Mouse (Mus musculus): ENCODE measurements at regions not wholly inside any gene's neighbourhood (a gene's known extent, or its start where the extent isn't known, plus 50 kb on each side); places are given as distances from the start of the nearest gene placed in this dataset.
"Not testable (repeated sequence)": the region's sequence is repeated elsewhere in the genome, so short reads cannot be mapped to it uniquely, and the experiment has no call there.

- no peak for DNase-seq (ENCODE audit: low read depth)
Observed at GRCm38 (mm10) chr16:9016040-9016761, 186.3 kb downstream of the 1810013L24Rik start.

GRCm38 (mm10) chr16:9016762-9017086 is 186.8 kb downstream of the 1810013L24Rik start:
- DNase-seq (ENCODE audit: low read depth), result no peak

GRCm38 (mm10) chr16:9030717-9031116 is 200.8 kb downstream of the 1810013L24Rik start:
- DNase-seq (ENCODE audit: low read depth), result no peak

GRCm38 (mm10) chr16:9043271-9043670 is 213.4 kb downstream of the 1810013L24Rik start:
- DNase-seq (ENCODE audit: low read depth), result no peak

GRCm38 (mm10) chr16:9046864-9047263 is 217.0 kb downstream of the 1810013L24Rik start:
- no peak for DNase-seq (ENCODE audit: low read depth)

GRCm38 (mm10) chr16:9054415-9054814 is 224.5 kb downstream of the 1810013L24Rik start:
- no peak for DNase-seq (ENCODE audit: low read depth)

- no peak for DNase-seq (ENCODE audit: low read depth)
Observed at GRCm38 (mm10) chr16:9056430-9056829, 226.5 kb downstream of the 1810013L24Rik start.

- no peak for DNase-seq (ENCODE audit: low read depth)
Observed at GRCm38 (mm10) chr16:9071526-9071925, 241.6 kb downstream of the 1810013L24Rik start.

GRCm38 (mm10) chr16:9071956-9072355 is 242.1 kb downstream of the 1810013L24Rik start:
- DNase-seq (ENCODE audit: low read depth), result not testable (repeated sequence)

- no peak for DNase-seq (ENCODE audit: low read depth)
Observed at GRCm38 (mm10) chr16:9074295-9074694, 244.4 kb downstream of the 1810013L24Rik start.

GRCm38 (mm10) chr16:9077451-9077850 is 247.6 kb downstream of the 1810013L24Rik start:
- no peak for DNase-seq (ENCODE audit: low read depth)

- no peak for DNase-seq (ENCODE audit: low read depth)
Observed at GRCm38 (mm10) chr16:9078405-9078942, 248.6 kb downstream of the 1810013L24Rik start.

GRCm38 (mm10) chr16:9083040-9083439 is 253.1 kb downstream of the 1810013L24Rik start:
- no peak for DNase-seq (ENCODE audit: low read depth)

- no peak for DNase-seq (ENCODE audit: low read depth)
Observed at GRCm38 (mm10) chr16:9083740-9084139, 253.8 kb downstream of the 1810013L24Rik start.

GRCm38 (mm10) chr16:9084581-9084980 is 254.7 kb downstream of the 1810013L24Rik start:
- DNase-seq (ENCODE audit: low read depth), result no peak

GRCm38 (mm10) chr16:9085133-9085532 is 255.2 kb downstream of the 1810013L24Rik start:
- DNase-seq (ENCODE audit: low read depth), result no peak

GRCm38 (mm10) chr16:9085977-9086376 is 256.1 kb downstream of the 1810013L24Rik start:
- no peak for DNase-seq (ENCODE audit: low read depth)

GRCm38 (mm10) chr16:9091790-9092189 is 261.9 kb downstream of the 1810013L24Rik start:
- DNase-seq (ENCODE audit: low read depth), result no peak

- DNase-seq (ENCODE audit: low read depth), result no peak
Observed at GRCm38 (mm10) chr16:9092191-9092848, 262.4 kb downstream of the 1810013L24Rik start.

GRCm38 (mm10) chr16:9093593-9093992 is 263.7 kb downstream of the 1810013L24Rik start:
- DNase-seq (ENCODE audit: low read depth), result no peak

- no peak for DNase-seq (ENCODE audit: low read depth)
Observed at GRCm38 (mm10) chr16:9094201-9094600, 264.3 kb downstream of the 1810013L24Rik start.

GRCm38 (mm10) chr16:9106211-9106610 is 276.3 kb downstream of the 1810013L24Rik start:
- DNase-seq (ENCODE audit: low read depth), result no peak

GRCm38 (mm10) chr16:9106676-9107075 is 276.8 kb downstream of the 1810013L24Rik start:
- not testable (repeated sequence) for DNase-seq (ENCODE audit: low read depth)

Measured in naive thymus-derived CD4-positive, alpha-beta T cell, adult 2 months (primary cell).